Mouse (Mus musculus): ENCODE measurements around the gene Gm5767.

Gm5767 gene

GRCm38 (mm10) chr16:8670041-8671035, 10.2 kb upstream of the Gm5767 start:
- DNase-seq, result no peak

- DNase-seq, result peak; percentile 60 to 75
These were observed 8.8 kb upstream of the Gm5767 start, which contains the start of gene Carhsp1 for GRCm38 (mm10) chr16:8671551-8672349. Gene Carhsp1, minus strand, starts transcription at chr16:8672155.

GRCm38 (mm10) chr16:8672350-8672687, 8.3 kb upstream of the Gm5767 start:
- DNase-seq, result no peak

GRCm38 (mm10) chr16:8672811-8673210, 7.8 kb upstream of the Gm5767 start:
- no peak for DNase-seq

GRCm38 (mm10) chr16:8673343-8673742, 7.2 kb upstream of the Gm5767 start:
- no peak for DNase-seq

GRCm38 (mm10) chr16:8674165-8674564, 6.4 kb upstream of the Gm5767 start:
- no peak for DNase-seq

- no peak for DNase-seq
These were observed 5.0 kb upstream of the Gm5767 start for GRCm38 (mm10) chr16:8675559-8675958.

GRCm38 (mm10) chr16:8676228-8676627, 4.3 kb upstream of the Gm5767 start:
- no peak for DNase-seq

GRCm38 (mm10) chr16:8676800-8677199, 3.8 kb upstream of the Gm5767 start:
- peak; percentile 51 to 60 for DNase-seq

GRCm38 (mm10) chr16:8678035-8678434, 2.5 kb upstream of the Gm5767 start:
- DNase-seq, result no peak

GRCm38 (mm10) chr16:8678676-8679075, 1.9 kb upstream of the Gm5767 start:
- DNase-seq, result no peak

- no peak for DNase-seq
These were observed 790 bp upstream of the Gm5767 start for GRCm38 (mm10) chr16:8679780-8680179.

GRCm38 (mm10) chr16:8685087-8685486, 4.5 kb downstream of the Gm5767 start:
- peak; percentile 70 to 80 for DNase-seq

- peak; percentile 74 to 81 for DNase-seq
These were observed 5.7 kb downstream of the Gm5767 start for GRCm38 (mm10) chr16:8686121-8686870.

- no peak for DNase-seq
These were observed 6.4 kb downstream of the Gm5767 start for GRCm38 (mm10) chr16:8686871-8687535.

GRCm38 (mm10) chr16:8687559-8688112, 7.1 kb downstream of the Gm5767 start:
- DNase-seq, result no peak

- DNase-seq, result peak; percentile 91 to 92
These were observed 9.5 kb downstream of the Gm5767 start for GRCm38 (mm10) chr16:8689979-8690656.

GRCm38 (mm10) chr16:8691206-8691605, 10.6 kb downstream of the Gm5767 start:
- peak; percentile 40 to 43 for DNase-seq

GRCm38 (mm10) chr16:8699556-8699955, 19.0 kb downstream of the Gm5767 start:
- DNase-seq, result no peak

- DNase-seq, result no peak
These were observed 20.0 kb downstream of the Gm5767 start for GRCm38 (mm10) chr16:8700586-8700985.

GRCm38 (mm10) chr16:8711998-8712397, 31.4 kb downstream of the Gm5767 start:
- no peak for DNase-seq
